Mouse (Mus musculus): Measurements from ENCODE around the gene Anks3.

DNA sequence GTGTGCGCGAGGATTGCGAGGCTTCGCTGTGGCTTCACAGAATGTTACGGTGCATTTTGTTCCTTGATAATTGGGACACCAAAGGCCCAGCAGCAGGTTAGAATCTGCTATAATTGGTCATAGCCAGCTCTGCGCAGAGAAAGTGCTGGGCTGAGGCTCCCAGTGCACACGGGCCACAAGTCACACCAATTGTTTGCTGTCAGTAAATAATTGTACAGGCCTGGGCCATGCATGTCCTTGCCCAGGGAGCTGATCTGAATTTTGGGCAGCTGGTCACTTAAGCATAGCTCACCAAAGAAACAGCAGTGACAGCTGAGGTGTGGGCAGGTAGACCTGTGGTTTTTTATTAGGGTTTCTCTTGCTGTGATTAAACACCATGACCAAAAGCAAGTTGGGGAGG is 36.0 kb downstream of the Anks3 start:
- TF ChIP-seq CTCF (IDR thresholded peaks at IDR 0.05; ENCODE audit: borderline replicate concordance, extremely low read depth, insufficient read depth, insufficient read length) (no peak), POLR2A (IDR thresholded peaks at IDR 0.05; ENCODE audit: borderline replicate concordance, extremely low read depth, insufficient read depth, insufficient read length, poor library complexity, severe bottlenecking) (no peak)
